Comparison of ENCODE assay signal across 7 mouse cellular contexts in the genomic region with DNA sequence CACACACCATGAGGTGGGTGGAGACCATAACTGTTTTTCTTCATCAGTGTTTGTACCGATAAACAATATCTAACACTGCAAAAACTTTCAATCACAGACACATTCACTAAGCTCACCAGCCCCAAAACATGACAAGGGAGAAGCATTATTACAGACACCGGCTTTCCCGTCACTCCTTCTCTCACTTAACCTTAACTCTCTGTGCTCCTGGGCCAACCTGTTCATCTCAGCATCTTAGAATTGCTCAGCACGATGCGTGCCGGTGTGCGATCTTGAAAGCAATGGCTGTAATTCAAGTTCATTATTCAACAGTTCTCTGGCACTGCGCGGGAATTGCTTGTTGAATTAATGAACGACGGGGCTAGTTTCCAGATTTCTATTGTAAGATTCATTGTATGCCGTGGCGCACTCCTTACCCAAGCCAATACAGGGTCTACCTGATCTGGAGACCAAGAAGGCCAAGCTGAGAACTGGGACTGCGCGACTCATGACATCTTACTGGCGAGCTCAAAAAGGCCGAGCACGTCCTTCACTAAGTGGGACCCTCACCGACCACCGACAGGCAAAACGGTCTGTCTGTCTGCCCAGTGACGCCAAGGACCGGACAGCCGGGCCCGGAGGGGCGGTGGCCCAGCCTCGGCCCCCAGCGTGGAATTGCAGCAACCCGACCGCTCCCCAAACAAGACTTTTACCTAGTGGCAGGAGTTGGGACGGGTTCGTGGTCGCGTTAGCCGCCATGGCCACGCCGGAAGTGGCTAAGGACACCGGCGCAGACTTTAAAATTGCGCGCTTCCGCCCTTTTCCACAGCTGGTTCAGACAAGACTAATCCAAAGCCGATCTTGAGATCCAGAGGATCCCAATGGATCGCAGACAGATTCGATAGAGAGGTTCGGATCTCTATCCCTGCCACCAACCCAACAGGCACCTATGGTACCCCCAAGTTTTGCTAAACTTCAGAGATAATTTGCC. TPM values are rescaled to one million over a fixed set of nuclear protein-coding genes. Genes with fewer than 3 reads are reported as not detected.
A peak's percentile ranks its signal among the peaks of the same experiment; 100 is the strongest.
DNase-seq lines count a peak whose midpoint lies in the region; ATAC-seq lines count a peak whose summit lies in the region.

A gene (minus strand): TSS at position 780 of the 970 bp plus-strand sequence.

- peak; percentile 100 for ATAC-seq in granulocyte monocyte progenitor cell, adult 5-6 weeks (replicated peaks; ENCODE audit: poor library complexity, severe bottlenecking)
- ATAC-seq in midbrain, embryonic 13.5 days = peak; percentile 95

- H3K27ac ChIP-seq in embryonic facial prominence, embryonic 10.5 days (replicated peaks) = peak within 1 kb of the TSS; percentile 87
- H3K27ac ChIP-seq in limb, embryonic 10.5 days = peak within 1 kb of the TSS; percentile 92
- H3K27ac ChIP-seq in midbrain, embryonic 13.5 days = peak within 1 kb of the TSS; percentile 14; the same call in 1 of the 2 replicates

- H3K9ac ChIP-seq in midbrain, embryonic 13.5 days (replicated peaks) = peak within 1 kb of the TSS; percentile 70

- peak; percentile 90 for DNase-seq in adrenal gland, postnatal 10 days
- peak; percentile 88 for DNase-seq in embryonic facial prominence, embryonic 10.5 days (ENCODE audit: low spot score)
- DNase-seq in kidney, adult 11 months = peak; percentile 84
- DNase-seq in limb, embryonic 10.5 days (ENCODE audit: low spot score) = peak; percentile 86
- peak; percentile 70 for DNase-seq in spleen, adult 12 weeks (ENCODE audit: low spot score)

- peak within 1 kb of the TSS; percentile 83 for H3K4me3 ChIP-seq in embryonic facial prominence, embryonic 10.5 days
- peak within 1 kb of the TSS; percentile 91 for H3K4me3 ChIP-seq in limb, embryonic 10.5 days
- peak within 1 kb of the TSS; percentile 64 for H3K4me3 ChIP-seq in midbrain, embryonic 13.5 days (replicated peaks)

- peak within 1 kb of the TSS; percentile 80 for H3K4me2 ChIP-seq in midbrain, embryonic 13.5 days (replicated peaks)

- H3K36me3 ChIP-seq in embryonic facial prominence, embryonic 10.5 days (replicated peaks) = peaks cover 6% of the 10 kb centered on the region; the same call in 1 of the 2 replicates
- peaks cover 9% of the 10 kb centered on the region for H3K36me3 ChIP-seq in limb, embryonic 10.5 days
- no peaks in the 10 kb centered on the region for H3K36me3 ChIP-seq in midbrain, embryonic 13.5 days

- peaks cover 4% of the 10 kb centered on the region; the same call in 1 of the 2 replicates for H3K9me3 ChIP-seq in embryonic facial prominence, embryonic 10.5 days
- H3K9me3 ChIP-seq in limb, embryonic 10.5 days (replicated peaks) = no peaks in the 10 kb centered on the region
- 0 out of 2 replicates have a peak, but pooled peaks cover 3% of the 10 kb centered on the region for H3K9me3 ChIP-seq in midbrain, embryonic 13.5 days

- H3K4me1 ChIP-seq in embryonic facial prominence, embryonic 10.5 days = peaks cover 6% of the 10 kb centered on the region
- peaks cover 6% of the 10 kb centered on the region for H3K4me1 ChIP-seq in limb, embryonic 10.5 days
- H3K4me1 ChIP-seq in midbrain, embryonic 13.5 days (replicated peaks) = peaks cover 7% of the 10 kb centered on the region

- no peaks in the 10 kb centered on the region for H3K27me3 ChIP-seq in embryonic facial prominence, embryonic 10.5 days (replicated peaks; ENCODE audit: low read depth, poor library complexity, severe bottlenecking)
- H3K27me3 ChIP-seq in limb, embryonic 10.5 days (ENCODE audit: low read depth, poor library complexity, severe bottlenecking) = no peaks in the 10 kb centered on the region
- no peaks in the 10 kb centered on the region for H3K27me3 ChIP-seq in midbrain, embryonic 13.5 days

- WGBS in embryonic facial prominence, embryonic 10.5 days = under 1% methylated on average over 46 of the region's 46 CpGs
- 1% methylated on average over 46 of the region's 46 CpGs for WGBS in limb, embryonic 10.5 days
- under 1% methylated on average over 46 of the region's 46 CpGs for WGBS in midbrain, embryonic 13.5 days

RNA-seq across cellular contexts. Expression of the gene that starts here (rescaled TPM):
- total RNA-seq in adrenal gland, postnatal 10 days (2021) = 10 to 100 TPM; 36.3 to 43.7 TPM
- 199 and 209 TPM in 2 replicates for polyA plus RNA-seq in embryonic facial prominence, embryonic 10.5 days (2016; fragmentation: Nextera tagmentation; extraction: Ambion mirVana)
- total RNA-seq in granulocyte monocyte progenitor cell, adult 5-6 weeks (2014; fragmentation: Nextera tagmentation) = 187 and 189 TPM in 2 replicates
- 202 and 238 TPM in 2 replicates for total RNA-seq in granulocyte monocyte progenitor cell, adult 5-6 weeks (2017)
- 189 and 222 TPM in 2 replicates for polyA plus RNA-seq in limb, embryonic 10.5 days (2016; fragmentation: Nextera tagmentation; extraction: Ambion mirVana)
- polyA plus RNA-seq in midbrain, embryonic 13.5 days (2015; fragmentation: Nextera tagmentation; extraction: Ambion mirVana) = 108 and 121 TPM in 2 replicates

Comparison
In these comparisons a context has a peak if more than half of its experiments do, and no peak if none do; other contexts are left out.
1. Peak in every context shown above with its lines: DNase-seq, ATAC-seq, H3K4me3 ChIP-seq and H3K27ac ChIP-seq.
2. RNA of the gene that starts here (total RNA-seq): 187 to 238 TPM in granulocyte monocyte progenitor cell, adult 5-6 weeks; 36.3 to 43.7 TPM in adrenal gland, postnatal 10 days; every median in the first group is over 4 times any median in the second.
3. H3K27ac ChIP-seq: peak in every context shown above with its lines; median percentile 92 in limb, embryonic 10.5 days; 87 in embryonic facial prominence, embryonic 10.5 days; 14 in midbrain, embryonic 13.5 days.